Mouse (Mus musculus) cerebellum, adult 2 months (tissue): ENCODE measurements at regions not wholly inside any gene's neighbourhood (a gene's known extent, or its start where the extent isn't known, plus 50 kb on each side); places are given as distances from the start of the nearest gene placed in this dataset.

Experiments used
- DNase-seq, 2 experiments: peaks; one replicate each; pipeline ENCODE4 v3.0.0; 2021
- H3K27ac ChIP-seq: fragments of 200-500 bp; 2 replicates; pipeline ENCODE4 v1.5.1; 2012; ENCODE audit warnings: low read length, control low read depth, inconsistent platforms; ENCODE audit not compliant: insufficient read depth
- H3K27me3 ChIP-seq: fragments of 200-500 bp; 2 replicates; pipeline ENCODE4 v1.6.1; 2012; ENCODE audit warnings: inconsistent platforms, mild to moderate bottlenecking, low read length, moderate library complexity; ENCODE audit not compliant: control insufficient read depth, insufficient read depth
- H3K4me1 ChIP-seq: fragments of 200-500 bp; 2 replicates; pipeline ENCODE4 v1.6.1; 2011; ENCODE audit warnings: low read length; ENCODE audit not compliant: control insufficient read depth, insufficient read depth
- H3K4me3 ChIP-seq: fragments of 200-500 bp; replicated peaks from 2 replicates; pipeline ENCODE3; 2011; ENCODE audit warnings: mild to moderate bottlenecking, low read depth, low read length, control low read depth; ENCODE audit not compliant: insufficient read depth
- CTCF ChIP-seq: fragments of 200-500 bp; IDR thresholded peaks from 2 replicates; pipeline ENCODE4 v1.5.1; 2011; ENCODE audit warnings: low read depth, mild to moderate bottlenecking, control low read depth, low read length, moderate library complexity, borderline replicate concordance; ENCODE audit not compliant: insufficient read depth
- POLR2A ChIP-seq: fragments of 200-500 bp; IDR thresholded peaks from 2 replicates; pipeline ENCODE4 v1.6.1; 2011; ENCODE audit warnings: low read length, control low read depth, borderline replicate concordance; ENCODE audit not compliant: insufficient read depth
- WGBS: fragments of 180-500 bp; shearing (Covaris S2); methylation state at CpG from one replicate; pipeline ENCODE4 v1.1.7; 2018; 5-methylcytosine and 5-hydroxymethylcytosine counted together

DNA sequence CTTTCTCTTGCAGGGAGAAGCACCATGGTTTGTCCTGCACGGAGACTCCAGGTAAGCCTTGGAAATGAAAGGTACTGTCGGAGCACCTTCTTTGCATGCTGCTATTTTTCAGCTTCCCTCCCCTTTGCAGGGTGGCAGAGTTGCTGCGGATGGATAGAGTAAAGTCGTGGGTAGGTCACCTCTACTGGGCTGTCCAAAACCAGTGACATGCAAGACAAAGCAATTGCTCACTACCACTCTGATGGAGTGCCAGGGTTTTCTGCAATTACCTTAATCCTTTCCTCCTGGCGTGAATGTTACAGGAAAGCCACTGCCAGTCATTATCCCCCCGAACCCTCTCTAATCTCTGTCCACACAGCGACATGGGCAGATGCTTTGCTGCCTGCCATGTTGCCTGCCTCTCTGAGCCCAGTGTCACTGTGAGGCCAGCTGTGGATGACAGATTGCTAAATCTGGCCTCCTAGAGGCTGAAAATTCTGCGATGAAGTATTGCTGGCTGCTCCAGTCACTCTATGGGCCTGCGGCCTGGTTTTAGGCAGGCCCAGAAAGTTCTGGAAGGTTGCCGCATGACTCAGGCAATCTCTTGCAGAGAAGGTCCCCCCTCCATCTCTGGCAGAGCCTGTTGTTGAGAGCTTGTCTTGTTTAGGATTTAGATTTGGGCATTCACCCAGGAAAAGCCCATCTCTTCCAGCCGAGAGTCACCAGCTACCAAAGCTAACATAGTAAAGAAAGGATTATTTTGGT is 54.1 kb upstream of the Sod3 start:
- peak; percentile 25 to 69 for DNase-seq
- no peaks in the 10 kb centered on the region for H3K27me3 ChIP-seq
- WGBS, result 33% methylated on average over 11 of the region's 11 CpGs
- H3K4me3 ChIP-seq, result no peak overlapping the region
- no peak overlapping the region for H3K27ac ChIP-seq
- no peak for TF ChIP-seq POLR2A
- TF ChIP-seq CTCF, result no peak
- H3K4me1 ChIP-seq, result peaks cover 3% of the 10 kb centered on the region; the same call in 1 of the 2 replicates

DNA sequence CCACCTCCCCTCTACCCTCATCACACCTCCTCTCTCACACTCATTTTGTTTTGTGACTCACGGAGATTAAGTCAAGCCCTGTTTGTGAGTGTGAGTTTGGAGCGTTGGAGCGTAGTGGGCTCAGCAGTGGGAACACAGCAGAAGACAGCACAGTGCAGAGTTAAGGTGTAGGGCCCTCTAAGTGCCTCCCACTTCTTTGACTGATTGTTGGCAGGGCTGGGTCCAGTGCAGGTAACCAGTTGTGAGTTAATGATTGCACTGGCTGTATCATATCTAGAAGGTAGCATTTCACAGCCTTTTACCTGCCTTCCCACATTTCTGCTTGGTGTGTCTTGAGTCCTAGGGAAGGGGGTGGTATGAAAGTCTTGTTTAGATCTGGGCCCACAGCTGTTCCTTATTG is 67.3 kb upstream of the Sod3 start:
- no peak overlapping the region for H3K27ac ChIP-seq
- TF ChIP-seq POLR2A, result no peak
- no peak for TF ChIP-seq CTCF
- 85% methylated on average over 3 of the region's 3 CpGs for WGBS
- no peaks in the 10 kb centered on the region for H3K4me1 ChIP-seq
- H3K27me3 ChIP-seq, result no peaks in the 10 kb centered on the region
- no peak for DNase-seq
- H3K4me3 ChIP-seq, result no peak overlapping the region

- WGBS, result 22% methylated on average over 8 of the region's 8 CpGs
- TF ChIP-seq CTCF (no peak), POLR2A (no peak)
- H3K27ac ChIP-seq, result no peak overlapping the region
- H3K4me1 ChIP-seq, result no peaks in the 10 kb centered on the region
- H3K4me3 ChIP-seq, result no peak overlapping the region
- DNase-seq, result no peak
- no peaks in the 10 kb centered on the region for H3K27me3 ChIP-seq
These were observed 69.1 kb upstream of the Sod3 start for GRCm38 (mm10) chr5:52294466-52294865.

- TF ChIP-seq CTCF (no peak), POLR2A (no peak)
- Histone ChIP-seq H3K4me1 (no peaks in the 10 kb centered on the region), H3K27me3 (no peaks in the 10 kb centered on the region), H3K4me3 (no peak overlapping the region), H3K27ac (no peak overlapping the region)
- no peak for DNase-seq
- 92% methylated on average over 1 of the region's 1 CpGs for WGBS
These were observed 75.3 kb upstream of the Sod3 start for GRCm38 (mm10) chr5:52288319-52288718.

- WGBS, result 90% methylated on average over 2 of the region's 2 CpGs
- no peaks in the 10 kb centered on the region for H3K27me3 ChIP-seq
- no peak for DNase-seq
- H3K4me3 ChIP-seq, result no peak overlapping the region
- no peak overlapping the region for H3K27ac ChIP-seq
- no peaks in the 10 kb centered on the region for H3K4me1 ChIP-seq
- TF ChIP-seq CTCF (no peak), POLR2A (no peak)
These were observed 82.7 kb upstream of the Sod3 start for GRCm38 (mm10) chr5:52280871-52281270.

DNA sequence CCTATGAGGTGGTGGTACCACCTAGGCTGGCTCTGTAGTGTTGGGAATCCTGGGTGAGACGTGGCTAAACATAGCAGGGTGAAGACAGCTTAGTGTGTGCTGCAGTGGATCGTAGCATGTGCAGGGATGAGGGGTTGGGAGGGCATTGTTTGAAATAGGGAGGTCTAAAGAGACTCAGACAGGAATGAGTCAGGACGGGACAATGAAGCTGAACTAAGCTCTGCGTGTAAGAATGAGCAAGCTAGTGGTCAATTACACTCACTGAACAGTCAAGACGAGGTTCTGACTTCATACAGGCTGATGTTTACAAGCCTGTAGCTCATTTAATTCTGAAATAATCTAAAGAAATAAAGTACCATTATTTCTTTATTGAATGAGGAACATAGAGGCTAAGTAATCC is 85.5 kb upstream of the Sod3 start:
- WGBS, result 77% methylated on average over 5 of the region's 5 CpGs

DNA sequence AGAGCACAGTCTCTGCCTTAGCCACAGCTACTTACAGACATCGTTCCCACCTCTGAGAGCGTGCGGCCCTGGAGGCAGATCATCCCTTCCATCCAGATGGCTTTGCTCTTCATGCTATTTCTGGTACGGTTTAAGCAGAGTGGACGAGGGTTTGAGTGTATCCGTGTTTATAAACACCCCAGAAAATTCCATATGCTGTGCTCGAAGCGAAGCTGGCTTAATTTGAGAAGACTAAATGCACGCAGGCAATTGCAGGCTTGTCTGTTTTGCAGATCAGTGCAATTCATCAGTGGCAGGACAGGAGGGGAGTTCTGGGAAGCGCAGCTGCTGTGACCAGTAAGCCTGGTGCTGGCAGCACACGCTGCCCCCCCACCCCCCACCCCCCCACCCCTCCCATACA is 72.9 kb upstream of the Dhx15 start:
- Histone ChIP-seq H3K27ac (no peak overlapping the region), H3K27me3 (no peaks in the 10 kb centered on the region), H3K4me3 (no peak overlapping the region), H3K4me1 (no peaks in the 10 kb centered on the region)
- TF ChIP-seq POLR2A, result no peak
- no peak for DNase-seq
- 78% methylated on average over 11 of the region's 11 CpGs for WGBS

More for the DNA sequence above, 85.5 kb upstream of the Sod3 start:
- H3K27me3 ChIP-seq, result no peaks in the 10 kb centered on the region
- TF ChIP-seq CTCF (no peak), POLR2A (no peak)
- no peaks in the 10 kb centered on the region for H3K4me1 ChIP-seq
- no peak overlapping the region for H3K4me3 ChIP-seq
- no peak overlapping the region for H3K27ac ChIP-seq
- no peak for DNase-seq

DNA sequence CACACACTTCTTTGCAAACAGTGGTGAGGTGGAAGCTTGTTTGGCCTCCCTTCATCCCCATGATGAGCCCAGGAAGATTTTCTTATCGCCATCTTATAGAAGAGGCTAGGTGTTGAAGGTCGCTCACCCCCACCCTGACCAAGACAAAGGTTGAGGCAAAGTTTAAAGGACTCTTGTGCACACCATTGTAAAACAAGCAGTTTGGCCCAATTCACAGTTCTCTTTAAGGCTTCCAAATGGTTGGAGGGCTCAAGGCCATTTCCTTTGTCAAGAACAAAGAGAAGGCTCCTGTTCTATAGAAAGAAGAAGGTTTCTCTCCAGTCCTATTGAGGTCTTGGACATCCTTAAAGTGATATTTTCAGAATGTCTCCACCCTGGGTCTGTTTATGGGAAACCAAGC is 67.8 kb upstream of the Dhx15 start:
- H3K4me3 ChIP-seq, result no peak overlapping the region
- WGBS, result 92% methylated on average over 2 of the region's 2 CpGs
- DNase-seq, result no peak
- H3K27me3 ChIP-seq, result no peaks in the 10 kb centered on the region
- H3K27ac ChIP-seq, result no peak overlapping the region
- TF ChIP-seq CTCF (no peak), POLR2A (no peak)
- H3K4me1 ChIP-seq, result no peaks in the 10 kb centered on the region
